Mouse (Mus musculus): ENCODE measurements around the gene Syne3.

Syne3 gene

GRCm38 (mm10) chr12:104886104-104886503, 123.5 kb downstream of the Syne3 start:
- DNase-seq (ENCODE audit: low spot score), result no peak

- no peak for DNase-seq (ENCODE audit: low spot score)
Measured at GRCm38 (mm10) chr12:104882533-104882932, 127.1 kb downstream of the Syne3 start.

- DNase-seq (ENCODE audit: low spot score), result no peak
Measured at GRCm38 (mm10) chr12:104882061-104882460, 127.5 kb downstream of the Syne3 start.

DNA sequence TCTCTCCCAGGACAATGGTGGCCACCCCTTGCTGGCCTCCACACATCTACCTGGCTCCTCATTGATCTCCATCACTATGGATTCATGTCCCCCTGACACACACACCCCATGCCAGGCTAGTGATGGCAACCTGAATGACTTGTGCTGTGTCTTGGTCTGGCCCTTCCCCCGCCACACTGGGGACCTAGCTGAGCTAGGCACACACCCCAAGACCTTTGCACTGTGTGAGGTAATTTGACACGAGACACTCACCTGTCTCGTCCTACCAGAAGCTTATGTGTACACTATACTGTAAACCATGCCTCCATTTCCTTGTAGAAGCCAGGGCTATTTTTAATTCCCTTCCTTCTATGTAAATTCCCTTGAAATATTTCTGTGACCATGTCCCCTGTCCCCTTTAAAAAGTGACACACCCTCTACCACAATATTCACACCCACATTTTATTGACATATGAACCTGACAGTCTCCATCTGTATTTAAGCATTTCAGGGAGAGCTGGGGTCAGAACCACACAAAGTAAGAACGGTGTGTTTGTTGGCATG, 128.0 kb downstream of the Syne3 start:
- DNase-seq (ENCODE audit: low spot score), result no peak

- no peak for DNase-seq (ENCODE audit: low spot score)
Measured at GRCm38 (mm10) chr12:104880367-104880766, 129.2 kb downstream of the Syne3 start.

Data from urinary bladder, postnatal 14 days (tissue).